Mouse (Mus musculus): ENCODE measurements around the gene Ppy. TPM values are rescaled to one million over a fixed set of nuclear protein-coding genes. Genes with fewer than 3 reads are reported as not detected.

Ppy gene
- not detected in 2 replicates for polyA plus RNA-seq (2014; fragmentation: Nextera tagmentation; extraction: Ambion mirVana)

DNA sequence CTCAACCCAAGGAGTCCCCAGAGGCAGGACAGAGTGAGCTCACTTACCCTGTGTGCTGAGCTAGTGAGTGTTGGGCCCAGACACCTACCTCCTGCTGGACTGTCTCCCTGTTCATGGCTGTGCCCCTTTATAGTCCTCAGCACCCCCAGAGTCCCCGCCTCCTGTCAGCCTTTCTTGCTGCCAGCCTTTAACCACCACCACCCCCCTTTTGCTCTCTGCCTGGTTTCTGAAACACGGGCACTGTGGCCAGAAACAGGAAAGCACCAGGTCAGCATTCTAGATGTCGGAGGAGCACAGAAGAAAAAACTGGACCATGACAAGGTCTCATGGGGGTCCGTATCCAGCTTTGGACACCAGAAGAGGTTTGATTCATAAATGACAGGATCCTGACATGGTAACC is at the start of gene Ppy:
TSS of gene Ppy (minus strand) at position 101 of the 400 bp plus-strand sequence.
- no peak for DNase-seq (ENCODE audit: low spot score)
- Histone ChIP-seq H3K4me1 (replicated peaks; ENCODE audit: control insufficient read depth, insufficient read depth, low read length) (peaks cover 26% of the 10 kb centered on the region), H3K9ac (ENCODE audit: low read depth, low read length) (no peak within 1 kb of the TSS), H3K27me3 (replicated peaks; ENCODE audit: control insufficient read depth, insufficient read depth, low read length) (peaks cover 58% of the 10 kb centered on the region), H3K9me3 (ENCODE audit: control insufficient read depth, low read length) (no peaks in the 10 kb centered on the region), H3K4me3 (ENCODE audit: low read depth, low read length) (no peak within 1 kb of the TSS), H3K27ac (ENCODE audit: low read depth, low read length) (no peak within 1 kb of the TSS), H3K4me2 (peak within 1 kb of the TSS; percentile 4; the same call in 1 of the 2 replicates), H3K36me3 (ENCODE audit: control insufficient read depth, insufficient read depth, low read length) (no peaks in the 10 kb centered on the region)
- ATAC-seq (replicated peaks; ENCODE audit: low FRiP score), result no peak
- 72% methylated on average over 4 of the region's 4 CpGs for WGBS

DNA sequence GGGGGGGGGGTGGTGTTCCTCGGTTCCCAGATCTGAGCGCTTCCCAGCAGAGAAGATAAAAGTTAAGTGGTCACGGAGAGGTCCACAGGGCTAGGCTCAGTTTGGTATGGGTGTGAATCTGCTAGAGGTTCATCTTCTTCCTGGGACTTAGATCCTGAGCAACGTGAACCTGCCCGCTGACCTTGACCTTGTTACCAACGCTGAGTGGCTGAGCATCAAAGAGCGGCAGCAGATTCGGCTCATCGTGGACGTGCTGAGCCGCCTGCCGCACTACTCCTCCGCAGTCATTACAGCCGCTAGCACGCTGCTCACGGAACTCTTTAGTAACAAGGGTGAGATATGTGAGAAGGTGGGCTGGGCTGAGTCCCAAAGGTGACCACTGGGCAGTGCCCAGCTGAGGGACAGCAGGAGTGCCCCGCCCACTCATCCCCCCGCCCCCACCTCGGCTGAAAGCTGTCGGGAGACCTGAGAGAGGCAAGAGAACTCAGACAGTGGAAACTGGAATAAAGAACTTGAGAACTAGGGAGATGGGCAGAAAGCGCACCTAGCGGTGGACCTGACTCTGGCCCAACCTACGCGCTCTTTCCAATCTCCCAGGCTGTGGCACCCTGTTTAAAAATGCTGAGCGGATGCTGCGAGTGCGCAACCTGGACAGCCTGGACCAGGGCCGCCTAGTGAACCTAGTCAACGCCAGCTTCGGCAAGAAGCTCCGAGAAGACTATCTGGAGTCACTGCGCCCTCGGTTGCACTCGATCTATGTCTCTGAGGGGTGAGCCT is 46.3 kb upstream of the Ppy start:
- H3K27ac ChIP-seq (ENCODE audit: low read depth, low read length), result no peak overlapping the region
- H3K9me3 ChIP-seq (ENCODE audit: control insufficient read depth, low read length), result no peaks in the 10 kb centered on the region
- H3K4me1 ChIP-seq (replicated peaks; ENCODE audit: control insufficient read depth, insufficient read depth, low read length), result peaks cover 17% of the 10 kb centered on the region
- H3K4me3 ChIP-seq (ENCODE audit: low read depth, low read length), result peak overlapping the region; percentile 55
- peaks cover 60% of the 10 kb centered on the region for H3K27me3 ChIP-seq (replicated peaks; ENCODE audit: control insufficient read depth, insufficient read depth, low read length)
- WGBS, result 13% methylated on average over 34 of the region's 34 CpGs
- no peak for ATAC-seq (replicated peaks; ENCODE audit: low FRiP score)
- H3K9ac ChIP-seq (ENCODE audit: low read depth, low read length), result no peak overlapping the region
- H3K36me3 ChIP-seq (ENCODE audit: control insufficient read depth, insufficient read depth, low read length), result no peaks in the 10 kb centered on the region; the same call in 1 of the 2 replicates
- DNase-seq (ENCODE audit: low spot score), result no peak
- H3K4me2 ChIP-seq, result peak overlapping the region; percentile 80

DNA sequence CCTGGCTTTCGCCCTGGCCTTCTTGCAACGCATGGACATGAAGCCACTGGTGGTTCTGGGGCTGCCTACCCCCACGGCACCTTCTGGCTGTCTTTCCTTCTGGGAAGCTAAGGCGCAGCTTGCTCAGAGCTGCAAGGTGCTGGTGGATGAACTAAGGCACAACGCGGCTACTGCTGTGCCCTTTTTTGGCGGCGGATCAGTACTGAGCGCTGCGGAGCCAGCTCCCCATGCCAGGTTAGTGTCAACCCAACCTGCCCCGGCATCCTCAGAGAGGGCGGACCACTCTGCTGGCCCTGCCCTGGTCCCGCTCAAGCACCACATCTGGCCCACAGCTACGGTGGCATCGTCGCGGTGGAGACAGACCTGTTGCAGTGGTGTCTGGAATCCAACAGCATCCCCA is 45.4 kb upstream of the Ppy start:
- no peaks in the 10 kb centered on the region for H3K36me3 ChIP-seq (ENCODE audit: control insufficient read depth, insufficient read depth, low read length)
- WGBS, result 12% methylated on average over 17 of the region's 17 CpGs
- 0 out of 2 replicates have a peak, but pooled peaks have one; percentile 3 for ATAC-seq (replicated peaks; ENCODE audit: low FRiP score)
- no peak overlapping the region for H3K27ac ChIP-seq (ENCODE audit: low read depth, low read length)
- H3K9ac ChIP-seq (ENCODE audit: low read depth, low read length), result peak overlapping the region; percentile 27
- H3K9me3 ChIP-seq (ENCODE audit: control insufficient read depth, low read length), result no peaks in the 10 kb centered on the region
- peaks cover 62% of the 10 kb centered on the region for H3K27me3 ChIP-seq (replicated peaks; ENCODE audit: control insufficient read depth, insufficient read depth, low read length)
- no peak for DNase-seq (ENCODE audit: low spot score)
- H3K4me2 ChIP-seq, result peak overlapping the region; percentile 80
- H3K4me1 ChIP-seq (replicated peaks; ENCODE audit: control insufficient read depth, insufficient read depth, low read length), result peaks cover 17% of the 10 kb centered on the region
- H3K4me3 ChIP-seq (ENCODE audit: low read depth, low read length), result peak overlapping the region; percentile 55

DNA sequence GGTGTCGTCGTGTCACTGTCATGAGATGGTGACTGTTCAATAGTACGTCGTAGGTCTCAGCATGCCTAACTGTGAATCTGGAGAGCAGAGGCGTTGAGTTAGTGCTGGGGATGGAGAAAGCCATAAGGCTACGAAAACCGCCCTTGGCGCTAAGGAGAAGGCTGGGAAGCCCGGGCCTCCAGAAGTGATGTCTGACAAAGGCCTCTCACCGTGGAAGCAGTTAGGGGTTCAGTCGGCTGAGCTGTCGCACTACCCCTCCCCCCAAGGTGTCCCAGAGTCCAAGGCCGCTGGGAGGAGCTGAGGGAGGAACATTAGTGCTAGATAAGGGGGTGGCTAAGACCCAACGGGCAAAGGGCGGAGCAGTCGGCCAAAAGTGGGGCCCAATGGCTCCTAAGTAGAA is 44.9 kb upstream of the Ppy start:
- peak; percentile 54 for ATAC-seq (replicated peaks; ENCODE audit: low FRiP score)
- 4% methylated on average over 16 of the region's 16 CpGs for WGBS

DNA sequence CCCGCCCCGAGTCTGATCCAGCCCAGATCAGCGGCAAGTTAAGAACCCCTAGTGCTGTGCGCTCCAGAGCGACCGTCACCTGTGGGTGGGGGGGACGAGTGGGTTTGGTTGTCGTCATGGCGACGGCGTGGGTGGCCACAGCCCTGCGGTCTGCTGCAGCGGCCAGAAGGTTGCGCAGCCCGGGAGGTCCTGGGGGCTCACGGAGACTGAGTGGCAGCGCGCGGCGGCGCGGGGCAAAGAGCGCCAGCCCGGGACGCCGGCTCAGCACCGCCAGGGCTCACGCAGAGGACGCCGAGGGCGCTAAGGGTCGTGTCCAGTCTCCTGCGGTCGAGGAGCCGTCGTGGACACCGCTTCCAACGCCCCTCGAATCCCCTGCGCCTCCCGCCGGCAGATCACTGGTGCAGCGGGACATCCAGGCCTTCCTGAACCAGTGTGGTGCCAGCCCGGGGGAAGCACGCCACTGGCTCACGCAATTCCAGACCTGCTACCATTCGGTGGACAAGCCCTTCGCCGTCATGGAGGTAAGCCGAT is 44.4 kb upstream of the Ppy start, which contains the start of gene Nags:
TSS of gene Nags (plus strand) at position 43 of the 531 bp plus-strand sequence.
- WGBS, result 3% methylated on average over 50 of the region's 50 CpGs
- DNase-seq (ENCODE audit: low spot score) (peak; percentile 64), ATAC-seq (replicated peaks; ENCODE audit: low FRiP score) (peak; percentile 62; the same call in 1 of the 2 replicates)
- Histone ChIP-seq H3K4me2 (peak within 1 kb of the TSS; percentile 80), H3K27ac (ENCODE audit: low read depth, low read length) (peak within 1 kb of the TSS; percentile 53; the same call in 1 of the 2 replicates), H3K4me1 (replicated peaks; ENCODE audit: control insufficient read depth, insufficient read depth, low read length) (peaks cover 17% of the 10 kb centered on the region), H3K4me3 (ENCODE audit: low read depth, low read length) (peak within 1 kb of the TSS; percentile 55), H3K27me3 (replicated peaks; ENCODE audit: control insufficient read depth, insufficient read depth, low read length) (peaks cover 62% of the 10 kb centered on the region), H3K36me3 (ENCODE audit: control insufficient read depth, insufficient read depth, low read length) (no peaks in the 10 kb centered on the region), H3K9ac (ENCODE audit: low read depth, low read length) (peak within 1 kb of the TSS; percentile 27), H3K9me3 (ENCODE audit: control insufficient read depth, low read length) (no peaks in the 10 kb centered on the region)

More for the DNA sequence above, 44.9 kb upstream of the Ppy start:
- no peaks in the 10 kb centered on the region for H3K9me3 ChIP-seq (ENCODE audit: control insufficient read depth, low read length)
- peak overlapping the region; percentile 80 for H3K4me2 ChIP-seq
- peak overlapping the region; percentile 53; the same call in 1 of the 2 replicates for H3K27ac ChIP-seq (ENCODE audit: low read depth, low read length)
- peak overlapping the region; percentile 27 for H3K9ac ChIP-seq (ENCODE audit: low read depth, low read length)
- H3K36me3 ChIP-seq (ENCODE audit: control insufficient read depth, insufficient read depth, low read length), result no peaks in the 10 kb centered on the region
- peak overlapping the region; percentile 55 for H3K4me3 ChIP-seq (ENCODE audit: low read depth, low read length)
- peaks cover 62% of the 10 kb centered on the region for H3K27me3 ChIP-seq (replicated peaks; ENCODE audit: control insufficient read depth, insufficient read depth, low read length)
- H3K4me1 ChIP-seq (replicated peaks; ENCODE audit: control insufficient read depth, insufficient read depth, low read length), result peaks cover 17% of the 10 kb centered on the region
- peak; percentile 65 for DNase-seq (ENCODE audit: low spot score)

DNA sequence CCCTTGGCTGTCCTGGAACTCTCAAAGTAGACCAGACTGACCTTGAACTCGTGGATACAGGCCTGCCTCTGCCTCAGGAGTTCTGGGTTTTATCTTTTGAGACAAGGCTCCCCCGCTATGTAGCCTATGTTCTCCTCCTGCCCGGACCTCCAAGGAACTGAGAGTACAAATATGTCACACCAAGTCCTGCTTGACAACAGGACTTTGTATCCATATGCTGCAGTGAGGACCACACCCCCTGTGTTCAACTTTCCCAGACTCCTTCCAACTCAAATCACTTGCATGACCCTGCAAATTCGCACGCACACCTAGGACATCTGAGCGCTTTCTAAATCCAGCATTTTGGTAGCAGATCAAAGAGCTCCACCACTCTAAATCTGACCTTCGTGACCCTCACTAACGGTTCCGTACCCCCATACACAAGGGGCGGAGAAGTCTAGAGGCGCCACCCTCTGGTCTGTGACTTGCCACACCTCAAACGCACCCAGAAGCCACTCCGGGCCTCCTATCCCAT is 43.9 kb upstream of the Ppy start:
- H3K36me3 ChIP-seq (ENCODE audit: control insufficient read depth, insufficient read depth, low read length), result no peaks in the 10 kb centered on the region
- H3K4me3 ChIP-seq (ENCODE audit: low read depth, low read length), result peak overlapping the region; percentile 55
- no peak overlapping the region for H3K27ac ChIP-seq (ENCODE audit: low read depth, low read length)
- WGBS, result 24% methylated on average over 13 of the region's 13 CpGs
- H3K9ac ChIP-seq (ENCODE audit: low read depth, low read length), result peak overlapping the region; percentile 27; the same call in 1 of the 2 replicates
- H3K27me3 ChIP-seq (replicated peaks; ENCODE audit: control insufficient read depth, insufficient read depth, low read length), result peaks cover 62% of the 10 kb centered on the region
- H3K9me3 ChIP-seq (ENCODE audit: control insufficient read depth, low read length), result no peaks in the 10 kb centered on the region
- peaks cover 17% of the 10 kb centered on the region for H3K4me1 ChIP-seq (replicated peaks; ENCODE audit: control insufficient read depth, insufficient read depth, low read length)
- H3K4me2 ChIP-seq, result peak overlapping the region; percentile 80
- DNase-seq (ENCODE audit: low spot score) (no peak), ATAC-seq (replicated peaks; ENCODE audit: low FRiP score) (no peak)

DNA sequence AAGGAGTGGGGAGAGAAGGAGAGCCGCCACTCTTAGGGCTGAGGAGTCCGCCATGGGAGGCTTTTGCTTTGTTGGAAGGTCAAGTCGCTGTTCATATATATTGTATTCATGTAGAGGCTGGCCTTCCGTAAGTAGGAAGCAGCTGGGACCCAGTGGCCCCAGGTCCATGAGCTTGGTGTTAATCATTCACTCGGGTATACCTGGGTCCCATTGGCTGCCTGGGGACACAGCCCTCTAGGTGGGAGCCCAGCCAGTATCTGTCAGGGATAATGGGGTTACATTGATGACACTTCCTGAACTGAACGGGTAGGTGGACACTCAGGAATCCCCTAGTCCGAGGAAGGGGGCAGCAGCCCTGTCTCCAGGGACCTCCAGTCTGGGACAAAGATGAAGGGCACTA is 41.2 kb upstream of the Ppy start:
- peak overlapping the region; percentile 17 for H3K4me2 ChIP-seq
- H3K9ac ChIP-seq (ENCODE audit: low read depth, low read length), result no peak overlapping the region
- DNase-seq (ENCODE audit: low spot score), result no peak
- H3K27me3 ChIP-seq (replicated peaks; ENCODE audit: control insufficient read depth, insufficient read depth, low read length), result peaks cover 49% of the 10 kb centered on the region
- ATAC-seq (replicated peaks; ENCODE audit: low FRiP score), result 0 out of 2 replicates have a peak, but pooled peaks have one; percentile 22
- no peaks in the 10 kb centered on the region for H3K9me3 ChIP-seq (ENCODE audit: control insufficient read depth, low read length)
- no peak overlapping the region for H3K4me3 ChIP-seq (ENCODE audit: low read depth, low read length)
- H3K36me3 ChIP-seq (ENCODE audit: control insufficient read depth, insufficient read depth, low read length), result no peaks in the 10 kb centered on the region
- 59% methylated on average over 7 of the region's 7 CpGs for WGBS
- peaks cover 15% of the 10 kb centered on the region for H3K4me1 ChIP-seq (replicated peaks; ENCODE audit: control insufficient read depth, insufficient read depth, low read length)
- H3K27ac ChIP-seq (ENCODE audit: low read depth, low read length), result peak overlapping the region; percentile 43

DNA sequence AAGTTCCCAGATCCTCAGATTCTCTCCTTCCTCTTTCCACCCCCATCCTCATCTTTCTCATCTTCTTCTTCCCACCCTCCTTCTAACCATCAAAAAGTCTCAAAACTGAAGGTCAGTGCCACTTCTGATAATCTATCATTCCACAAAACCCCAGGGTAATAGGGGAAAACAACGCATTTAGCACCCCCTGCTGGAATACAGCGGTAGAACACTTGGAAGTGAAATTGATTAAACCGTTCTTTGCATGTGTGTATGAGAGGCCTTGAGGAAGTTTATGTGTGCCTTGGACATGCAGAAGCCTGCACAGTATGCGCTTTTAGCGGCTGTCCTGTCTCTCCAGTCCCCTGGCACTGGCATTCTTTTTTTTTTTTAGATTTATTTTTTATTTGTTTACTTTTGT is 39.4 kb upstream of the Ppy start:
- peaks cover 36% of the 10 kb centered on the region for H3K27me3 ChIP-seq (replicated peaks; ENCODE audit: control insufficient read depth, insufficient read depth, low read length)
- ATAC-seq (replicated peaks; ENCODE audit: low FRiP score) (no peak), DNase-seq (ENCODE audit: low spot score) (no peak)
- no peak overlapping the region for H3K27ac ChIP-seq (ENCODE audit: low read depth, low read length)
- H3K9ac ChIP-seq (ENCODE audit: low read depth, low read length), result no peak overlapping the region
- no peak overlapping the region for H3K4me2 ChIP-seq
- H3K9me3 ChIP-seq (ENCODE audit: control insufficient read depth, low read length), result no peaks in the 10 kb centered on the region
- WGBS, result 4% methylated on average over 5 of the region's 5 CpGs
- H3K4me3 ChIP-seq (ENCODE audit: low read depth, low read length), result no peak overlapping the region
- peaks cover under 1% of the 10 kb centered on the region for H3K4me1 ChIP-seq (replicated peaks; ENCODE audit: control insufficient read depth, insufficient read depth, low read length)
- H3K36me3 ChIP-seq (ENCODE audit: control insufficient read depth, insufficient read depth, low read length), result no peaks in the 10 kb centered on the region

Measured in liver, embryonic 11.5 days (tissue).